In the genomic region with DNA sequence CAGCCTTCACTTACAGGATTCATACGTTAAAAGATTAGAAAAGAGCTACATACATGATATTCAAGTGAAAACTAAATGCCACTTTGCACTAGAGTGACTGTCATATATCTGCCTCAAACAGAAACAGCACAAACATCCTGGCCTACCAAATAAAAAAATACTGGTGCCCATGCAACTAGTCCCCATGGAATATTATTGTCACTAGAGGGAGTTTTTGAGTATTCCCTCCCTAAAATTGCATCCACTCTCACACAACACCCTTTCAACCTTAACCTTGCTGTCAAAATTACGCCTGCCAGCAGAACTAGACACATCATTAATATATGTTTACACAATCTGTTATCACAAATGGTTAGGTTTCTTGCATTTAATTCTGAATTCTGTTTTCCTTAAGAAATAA, we compare ENCODE assay signal across 24 mouse cellular contexts. TPM values are rescaled to one million over a fixed set of nuclear protein-coding genes. Genes with fewer than 3 reads are reported as not detected.
DNase-seq lines count a peak whose midpoint lies in the region; ATAC-seq and TF ChIP-seq lines count a peak whose summit lies in the region.
"Had no signal": no experiment of that assay in that cellular context is flagged by ENCODE, and none has a peak within 500 bp of the region (broad histone marks: within the 10 kb centered on the region; RNA-seq: fewer than 3 reads in every experiment).

No protein-coding gene starts in this region.

- DNase-seq in forebrain, embryonic 14.5 days (ENCODE audit: low spot score), result peak; percentile 9
- peak; percentile 17 for DNase-seq in kidney, postnatal 0 days (ENCODE audit: low spot score)
- DNase-seq in kidney, postnatal 14 days, result no peak
- peak; percentile 33 for DNase-seq in lung, postnatal 0 days (ENCODE audit: low spot score)
- DNase-seq in lung, postnatal 14 days, result no peak
- DNase-seq in adipocyte (ENCODE audit: low spot score), result peak; percentile 51
- DNase-seq in kidney, adult 9 months, result no peak
- DNase-seq: adrenal gland, postnatal 25 days; cerebellum, adult 8-10 months; gastrocnemius, postnatal 25 days; heart, adult 18-20 months; midbrain, embryonic 14.5 days; right cerebral cortex, postnatal 14 days had no signal

- H3K27ac ChIP-seq in forebrain, embryonic 14.5 days (ENCODE audit: low read depth, low read length), result no peak overlapping the region
- no peak overlapping the region for H3K27ac ChIP-seq in forebrain, embryonic 15.5 days (replicated peaks)
- H3K27ac ChIP-seq in kidney, postnatal 0 days, result no peak overlapping the region
- no peak overlapping the region for H3K27ac ChIP-seq in lung, postnatal 0 days (ENCODE audit: low read length)
- H3K27ac ChIP-seq: embryonic facial prominence, embryonic 15.5 days; heart, embryonic 13.5 days; hindbrain, embryonic 13.5 days; intestine, embryonic 15.5 days; limb, embryonic 12.5 days; liver, embryonic 12.5 days; lung, embryonic 15.5 days had no signal

- no peaks in the 10 kb centered on the region for H3K27me3 ChIP-seq in forebrain, embryonic 14.5 days (replicated peaks; ENCODE audit: control insufficient read depth, insufficient read depth, low read length)
- no peaks in the 10 kb centered on the region for H3K27me3 ChIP-seq in forebrain, embryonic 15.5 days
- H3K27me3 ChIP-seq in kidney, postnatal 0 days (ENCODE audit: insufficient read depth, low read length), result no peaks in the 10 kb centered on the region
- no peaks in the 10 kb centered on the region for H3K27me3 ChIP-seq in lung, postnatal 0 days (replicated peaks; ENCODE audit: insufficient read depth, low read length)
- H3K27me3 ChIP-seq: embryonic facial prominence, embryonic 15.5 days; heart, embryonic 13.5 days; hindbrain, embryonic 13.5 days; intestine, embryonic 15.5 days; limb, embryonic 12.5 days; lung, embryonic 15.5 days had no signal

- 78% methylated on average over 2 of the region's 2 CpGs for WGBS in forebrain, embryonic 14.5 days
- WGBS in forebrain, embryonic 15.5 days, result 85% methylated on average over 2 of the region's 2 CpGs
- WGBS in kidney, postnatal 0 days, result 78% methylated on average over 2 of the region's 2 CpGs
- 73% methylated on average over 2 of the region's 2 CpGs for WGBS in lung, postnatal 0 days

- no peaks in the 10 kb centered on the region for H3K9me3 ChIP-seq in forebrain, embryonic 14.5 days (replicated peaks; ENCODE audit: control insufficient read depth, low read length)
- H3K9me3 ChIP-seq in forebrain, embryonic 15.5 days, result no peaks in the 10 kb centered on the region
- no peaks in the 10 kb centered on the region for H3K9me3 ChIP-seq in kidney, postnatal 0 days (replicated peaks; ENCODE audit: low read length)
- no peaks in the 10 kb centered on the region for H3K9me3 ChIP-seq in lung, postnatal 0 days (ENCODE audit: low read length)
- H3K9me3 ChIP-seq: embryonic facial prominence, embryonic 15.5 days; heart, embryonic 13.5 days; hindbrain, embryonic 13.5 days; intestine, embryonic 15.5 days; limb, embryonic 12.5 days; liver, embryonic 12.5 days; lung, embryonic 15.5 days had no signal

- no peak for TF ChIP-seq EP300 in lung, postnatal 0 days (IDR thresholded peaks at IDR 0.05)

- no peak for ATAC-seq in forebrain, embryonic 14.5 days
- ATAC-seq in forebrain, embryonic 15.5 days (replicated peaks), result no peak
- no peak for ATAC-seq in kidney, postnatal 0 days (replicated peaks; ENCODE audit: low FRiP score, low read depth)
- ATAC-seq in lung, postnatal 0 days, result no peak
- ATAC-seq: intestine, embryonic 15.5 days; liver, embryonic 12.5 days had no signal

- no peak overlapping the region for H3K4me3 ChIP-seq in forebrain, embryonic 14.5 days (ENCODE audit: low read depth, low read length)
- H3K4me3 ChIP-seq in forebrain, embryonic 15.5 days, result no peak overlapping the region
- no peak overlapping the region for H3K4me3 ChIP-seq in kidney, postnatal 0 days (replicated peaks; ENCODE audit: low read depth, low read length)
- no peak overlapping the region for H3K4me3 ChIP-seq in lung, postnatal 0 days (ENCODE audit: low read depth, low read length)
- H3K4me3 ChIP-seq: embryonic facial prominence, embryonic 15.5 days; heart, embryonic 13.5 days; hindbrain, embryonic 13.5 days; intestine, embryonic 15.5 days; limb, embryonic 12.5 days; liver, embryonic 12.5 days; lung, embryonic 15.5 days had no signal

- H3K36me3 ChIP-seq in forebrain, embryonic 14.5 days (ENCODE audit: control insufficient read depth, insufficient read depth, low read length), result no peaks in the 10 kb centered on the region
- H3K36me3 ChIP-seq in forebrain, embryonic 15.5 days, result no peaks in the 10 kb centered on the region
- H3K36me3 ChIP-seq in kidney, postnatal 0 days (ENCODE audit: insufficient read depth, low read length), result no peaks in the 10 kb centered on the region
- no peaks in the 10 kb centered on the region for H3K36me3 ChIP-seq in lung, postnatal 0 days (ENCODE audit: insufficient read depth, low read length)
- H3K36me3 ChIP-seq: embryonic facial prominence, embryonic 15.5 days; heart, embryonic 13.5 days; hindbrain, embryonic 13.5 days; intestine, embryonic 15.5 days; limb, embryonic 12.5 days; liver, embryonic 12.5 days; lung, embryonic 15.5 days had no signal

- H3K4me2 ChIP-seq in forebrain, embryonic 14.5 days (ENCODE audit: low read length), result no peak overlapping the region
- no peak overlapping the region for H3K4me2 ChIP-seq in forebrain, embryonic 15.5 days (replicated peaks)
- H3K4me2 ChIP-seq in kidney, postnatal 0 days (ENCODE audit: low read length), result no peak overlapping the region
- no peak overlapping the region for H3K4me2 ChIP-seq in lung, postnatal 0 days (replicated peaks; ENCODE audit: low read depth, low read length)
- H3K4me2 ChIP-seq: embryonic facial prominence, embryonic 15.5 days; heart, embryonic 13.5 days; intestine, embryonic 15.5 days; limb, embryonic 12.5 days; liver, embryonic 12.5 days; lung, embryonic 15.5 days had no signal

- no peak overlapping the region for H3K9ac ChIP-seq in forebrain, embryonic 14.5 days (ENCODE audit: low read length)
- H3K9ac ChIP-seq in forebrain, embryonic 15.5 days (replicated peaks), result no peak overlapping the region
- H3K9ac ChIP-seq in kidney, postnatal 0 days (ENCODE audit: low read depth, low read length), result no peak overlapping the region
- no peak overlapping the region for H3K9ac ChIP-seq in lung, postnatal 0 days (replicated peaks; ENCODE audit: low read depth)
- H3K9ac ChIP-seq: embryonic facial prominence, embryonic 15.5 days; heart, embryonic 13.5 days; hindbrain, embryonic 13.5 days; intestine, embryonic 15.5 days; limb, embryonic 12.5 days; liver, embryonic 12.5 days; lung, embryonic 15.5 days had no signal

- H3K4me1 ChIP-seq in forebrain, embryonic 14.5 days (ENCODE audit: control insufficient read depth, insufficient read depth, low read length), result peaks cover 10% of the 10 kb centered on the region
- peaks cover 36% of the 10 kb centered on the region for H3K4me1 ChIP-seq in forebrain, embryonic 15.5 days
- 0 out of 2 replicates have a peak, but pooled peaks cover 10% of the 10 kb centered on the region for H3K4me1 ChIP-seq in kidney, postnatal 0 days (replicated peaks; ENCODE audit: insufficient read depth, low read length)
- no peaks in the 10 kb centered on the region for H3K4me1 ChIP-seq in lung, postnatal 0 days (ENCODE audit: insufficient read depth, low read depth, low read length)

- peak; percentile 26; the same call in 1 of the 2 replicates for TF ChIP-seq CTCF in kidney, postnatal 0 days (IDR thresholded peaks at IDR 0.05; ENCODE audit: low read depth)
- TF ChIP-seq CTCF in lung, postnatal 0 days (IDR thresholded peaks at IDR 0.05), result peak; percentile 45

RNA-seq across cellular contexts. Expression of gene Clock, which starts 2.6 kb away (rescaled TPM):
- polyA plus RNA-seq in forebrain, embryonic 14.5 days (2014; fragmentation: Nextera tagmentation; extraction: Ambion mirVana), result 8.2 and 13.6 TPM in 2 replicates
- 12.9 and 14.1 TPM in 2 replicates for polyA plus RNA-seq in forebrain, embryonic 15.5 days (2015; fragmentation: Nextera tagmentation; extraction: Ambion mirVana)
- polyA plus RNA-seq in kidney, postnatal 0 days (2015; fragmentation: Nextera tagmentation; extraction: Ambion mirVana), result 7.9 TPM in 2 replicates
- polyA plus RNA-seq in lung, postnatal 0 days (2015; fragmentation: Nextera tagmentation; extraction: Ambion mirVana), result 11.4 and 11.5 TPM in 2 replicates

RNA-seq across cellular contexts. Expression of gene Pdcl2, which starts 28.9 kb away (rescaled TPM):
- not detected in 2 replicates for polyA plus RNA-seq in forebrain, embryonic 14.5 days (2014; fragmentation: Nextera tagmentation; extraction: Ambion mirVana)
- polyA plus RNA-seq in forebrain, embryonic 15.5 days (2015; fragmentation: Nextera tagmentation; extraction: Ambion mirVana), result not detected in 2 replicates
- polyA plus RNA-seq in kidney, postnatal 0 days (2015; fragmentation: Nextera tagmentation; extraction: Ambion mirVana), result not detected in 2 replicates
- polyA plus RNA-seq in lung, postnatal 0 days (2015; fragmentation: Nextera tagmentation; extraction: Ambion mirVana), result not detected in 2 replicates
- polyA plus RNA-seq: brain, embryonic 14.5 days; embryonic facial prominence, embryonic 15.5 days; heart, embryonic 13.5 days; hindbrain, embryonic 13.5 days; intestine, embryonic 15.5 days; kidney, embryonic 16.5 days; limb, embryonic 12.5 days; liver, embryonic 12.5 days; lung, embryonic 15.5 days; midbrain, embryonic 14.5 days; thymus, postnatal 0 days had no signal

Comparison
In these comparisons a context has a peak if more than half of its experiments do, and no peak if none do; other contexts are left out.
1. DNase-seq: peak in forebrain, embryonic 14.5 days (single experiment), kidney, postnatal 0 days (single experiment), lung, postnatal 0 days (single experiment) and adipocyte (single experiment); none in kidney, postnatal 14 days (single experiment), lung, postnatal 14 days (single experiment) and kidney, adult 9 months (single experiment).